Mouse (Mus musculus): ENCODE results near the gene Mnd1. TPM values are rescaled to one million over a fixed set of nuclear protein-coding genes. Genes with fewer than 3 reads are reported as not detected.

Mnd1 gene
- polyA plus RNA-seq, 1 experiment: 21.4 TPM

DNA sequence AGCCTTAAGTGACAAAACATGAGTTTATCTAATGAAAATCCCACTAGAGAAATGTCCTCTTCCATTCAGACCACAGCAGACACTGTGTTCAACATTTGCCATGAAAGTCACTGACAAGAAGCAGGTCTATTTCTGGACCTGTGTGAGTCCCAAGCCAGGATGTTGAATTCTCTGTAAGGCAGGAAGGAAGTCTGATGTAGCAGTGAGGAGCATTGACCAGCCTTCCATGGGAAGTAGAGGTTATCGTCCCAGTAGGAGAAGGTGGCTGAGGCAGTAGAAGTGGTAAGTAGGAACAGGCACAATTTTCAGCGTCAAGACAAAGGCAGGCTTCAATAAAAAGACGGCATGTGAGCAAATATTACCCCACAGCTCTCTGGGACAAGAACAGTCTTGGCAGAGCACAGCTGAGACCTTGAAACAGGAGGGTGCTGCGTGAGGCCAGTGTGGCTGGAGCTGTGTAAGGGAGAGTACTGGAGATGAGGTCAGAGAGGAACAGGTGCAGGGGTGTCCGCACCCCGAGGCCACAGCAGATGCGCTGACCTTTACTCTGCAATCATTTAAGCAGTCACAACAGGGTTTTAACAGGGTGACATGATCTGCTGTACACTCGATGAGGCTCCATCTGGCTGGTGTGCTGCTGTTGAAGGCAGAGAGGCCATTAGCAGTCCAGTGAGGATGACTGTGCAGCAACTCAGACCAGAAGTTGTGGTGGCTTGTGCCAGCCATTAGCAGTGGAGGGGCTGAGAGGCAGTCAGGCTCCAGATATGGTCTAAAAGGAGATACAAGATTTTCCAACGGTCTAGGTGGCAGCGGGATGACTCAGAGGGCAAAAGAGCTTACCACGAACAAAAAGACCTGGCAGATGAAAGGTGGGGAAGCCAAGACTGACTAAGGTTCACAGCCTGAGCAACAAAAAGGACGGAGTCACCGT lies 93.8 kb downstream of the Mnd1 start:
- Histone ChIP-seq H3K4me3 (ENCODE audit: insufficient read depth, low read depth, low read length) (no peak overlapping the region), H3K4me1 (ENCODE audit: control insufficient read depth, insufficient read depth, insufficient read length, low read length) (peaks cover 13% of the 10 kb centered on the region), H3K27ac (replicated peaks; ENCODE audit: low read depth, low read length) (peak overlapping the region; percentile 7)

DNA sequence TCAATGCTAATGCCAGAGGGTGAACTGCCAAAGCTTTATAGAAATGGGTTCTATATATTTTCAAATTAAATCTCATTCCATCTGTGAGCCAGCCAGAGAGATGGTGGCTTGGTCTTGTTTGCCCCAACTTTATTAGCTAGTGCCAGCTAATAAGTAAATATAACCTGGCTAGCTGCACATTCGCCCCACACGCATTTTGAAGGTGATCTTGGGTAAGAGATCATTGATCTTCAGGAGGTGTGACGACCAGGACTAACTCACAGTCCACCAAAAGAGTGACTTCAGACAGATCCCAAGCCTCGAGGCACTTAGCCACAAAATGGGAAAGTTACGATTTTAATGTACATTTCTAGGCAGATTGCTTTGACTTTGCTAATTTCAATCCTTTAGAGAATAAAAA lies 94.6 kb downstream of the Mnd1 start:
- Histone ChIP-seq H3K4me1 (ENCODE audit: control insufficient read depth, insufficient read depth, insufficient read length, low read length) (peaks cover 13% of the 10 kb centered on the region), H3K27ac (replicated peaks; ENCODE audit: low read depth, low read length) (no peak overlapping the region), H3K4me3 (ENCODE audit: insufficient read depth, low read depth, low read length) (no peak overlapping the region)

DNA sequence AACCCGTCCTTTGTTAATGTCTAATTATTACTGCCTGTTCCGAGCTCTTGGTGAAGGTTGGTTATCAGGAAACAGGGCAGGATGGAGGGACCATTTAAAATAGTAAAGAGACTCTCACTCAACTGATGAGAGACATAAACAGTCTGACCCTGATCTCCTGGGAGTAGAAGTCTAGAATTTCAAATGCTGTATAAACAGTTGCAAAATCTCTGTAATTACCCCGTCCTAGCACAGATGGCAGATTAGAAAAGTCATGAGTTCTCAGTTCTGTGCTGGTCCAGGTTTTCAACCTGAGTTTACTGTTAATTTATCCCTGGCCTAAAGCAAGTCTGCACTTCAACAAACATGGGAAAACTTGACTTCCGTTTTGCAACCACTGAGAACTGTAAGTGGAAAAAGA lies 95.5 kb downstream of the Mnd1 start:
- peaks cover 13% of the 10 kb centered on the region for H3K4me1 ChIP-seq (ENCODE audit: control insufficient read depth, insufficient read depth, insufficient read length, low read length)
- H3K27ac ChIP-seq (replicated peaks; ENCODE audit: low read depth, low read length): no peak overlapping the region
- no peak overlapping the region for H3K4me3 ChIP-seq (ENCODE audit: insufficient read depth, low read depth, low read length)

DNA sequence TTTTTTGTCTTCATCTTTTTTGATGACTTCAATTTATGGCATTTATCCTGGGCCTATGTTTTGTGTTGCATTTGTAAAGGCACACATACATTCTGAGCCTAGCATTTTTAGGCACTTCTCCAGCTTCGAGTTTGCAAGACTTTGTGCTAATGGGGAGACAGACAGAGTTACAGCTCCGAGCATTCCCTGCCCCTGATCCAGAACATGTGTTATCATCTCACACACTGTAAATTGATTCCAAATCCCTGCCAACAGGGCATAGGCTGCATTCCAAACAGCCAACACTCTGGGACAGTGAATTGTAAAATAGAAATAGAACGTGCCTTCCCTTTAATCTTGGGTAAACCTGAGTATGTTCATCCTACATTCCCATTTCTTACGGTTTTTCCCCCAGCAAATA lies 95.9 kb downstream of the Mnd1 start:
- H3K27ac ChIP-seq (replicated peaks; ENCODE audit: low read depth, low read length): no peak overlapping the region
- no peak overlapping the region for H3K4me3 ChIP-seq (ENCODE audit: insufficient read depth, low read depth, low read length)
- peaks cover 13% of the 10 kb centered on the region for H3K4me1 ChIP-seq (ENCODE audit: control insufficient read depth, insufficient read depth, insufficient read length, low read length)

DNA sequence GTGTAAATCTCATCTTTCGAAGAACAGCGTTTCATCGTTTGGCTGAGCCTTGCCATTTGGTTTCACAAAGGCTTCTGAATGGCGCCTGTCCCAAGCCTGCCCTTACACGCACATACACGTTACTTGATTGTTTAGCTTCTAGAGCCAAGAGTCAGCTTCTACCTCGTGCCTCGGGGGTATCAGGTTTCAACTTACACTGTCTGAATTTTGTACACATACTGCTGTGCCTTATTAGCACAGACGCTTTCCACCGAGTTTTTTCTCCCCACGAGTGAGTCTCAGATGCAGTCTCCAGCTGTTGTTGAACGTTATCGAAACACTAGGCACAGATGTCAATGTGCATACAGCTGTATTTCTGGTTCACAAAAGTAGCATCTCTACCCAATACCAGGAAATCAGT lies 96.3 kb downstream of the Mnd1 start:
- no peak overlapping the region for H3K4me3 ChIP-seq (ENCODE audit: insufficient read depth, low read depth, low read length)
- H3K27ac ChIP-seq (replicated peaks; ENCODE audit: low read depth, low read length): no peak overlapping the region
- peaks cover 13% of the 10 kb centered on the region for H3K4me1 ChIP-seq (ENCODE audit: control insufficient read depth, insufficient read depth, insufficient read length, low read length)

DNA sequence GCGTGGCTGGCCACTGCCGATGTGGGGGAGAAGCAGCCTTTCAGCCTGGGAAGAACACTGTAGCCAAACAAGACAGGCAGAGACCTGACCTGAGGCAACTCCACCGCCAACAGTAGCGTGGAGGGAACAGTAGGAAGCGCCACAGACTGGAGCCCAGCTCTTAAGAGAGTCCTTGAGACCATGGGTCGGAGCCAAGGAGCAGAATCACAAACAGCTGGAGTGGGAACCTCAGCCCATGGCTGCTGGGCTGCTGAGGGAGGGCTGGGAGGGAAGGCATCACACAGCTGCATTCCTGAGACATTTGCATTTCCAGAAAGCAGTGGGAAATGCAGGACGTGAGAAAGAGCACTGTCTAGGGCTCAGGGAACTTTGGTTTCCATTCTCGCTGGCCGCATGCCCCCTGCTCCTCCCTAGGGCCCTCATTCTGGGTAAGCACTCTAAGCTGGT lies 106.8 kb downstream of the Mnd1 start:
- no peak overlapping the region for H3K4me3 ChIP-seq (ENCODE audit: insufficient read depth, low read depth, low read length)
- H3K27ac ChIP-seq (replicated peaks; ENCODE audit: low read depth, low read length): peak overlapping the region; percentile 76
- H3K4me1 ChIP-seq (ENCODE audit: control insufficient read depth, insufficient read depth, insufficient read length, low read length): no peaks in the 10 kb centered on the region

DNA sequence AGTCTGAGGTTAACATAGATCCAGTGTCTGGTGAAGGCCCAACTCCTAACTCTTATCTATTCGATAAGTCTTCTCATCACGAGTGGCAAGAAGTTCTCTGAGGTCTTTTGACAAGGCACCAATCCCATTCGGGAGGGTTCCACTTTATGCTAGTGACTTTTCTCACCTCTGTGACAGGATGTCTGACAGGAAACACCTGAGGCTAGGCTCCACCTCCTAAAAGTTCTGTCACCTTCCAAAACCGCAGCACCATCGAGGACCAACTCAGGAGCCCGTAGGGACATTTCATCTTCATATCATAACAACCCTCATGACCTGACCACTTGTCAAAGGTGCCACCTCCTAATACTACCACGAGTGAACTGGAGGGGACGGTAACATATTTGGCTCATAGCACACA lies 109.4 kb downstream of the Mnd1 start:
- Histone ChIP-seq H3K4me1 (ENCODE audit: control insufficient read depth, insufficient read depth, insufficient read length, low read length) (no peaks in the 10 kb centered on the region), H3K4me3 (ENCODE audit: insufficient read depth, low read depth, low read length) (no peak overlapping the region), H3K27ac (replicated peaks; ENCODE audit: low read depth, low read length) (no peak overlapping the region)

DNA sequence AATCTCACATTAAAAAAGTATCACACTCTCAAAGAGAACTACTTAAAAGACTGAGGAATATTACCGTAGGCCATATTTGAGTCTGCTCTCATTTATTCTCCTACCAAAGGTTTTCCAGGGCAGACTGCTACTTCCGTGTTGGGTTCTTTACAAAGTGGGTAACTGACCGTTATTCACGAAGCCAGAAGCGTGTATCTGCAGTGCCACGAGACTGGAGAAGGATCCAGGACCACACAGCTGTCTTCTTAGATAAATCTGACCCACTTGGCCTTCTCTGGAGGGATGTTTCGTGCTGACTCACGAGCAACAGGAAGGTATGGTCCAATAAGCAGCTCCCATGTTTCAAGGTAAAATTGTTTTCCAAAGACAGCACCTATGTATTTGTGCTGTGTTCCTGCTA lies 113.8 kb downstream of the Mnd1 start:
- H3K4me1 ChIP-seq (ENCODE audit: control insufficient read depth, insufficient read depth, insufficient read length, low read length): peaks cover 3% of the 10 kb centered on the region; the same call in 1 of the 2 replicates
- no peak overlapping the region for H3K27ac ChIP-seq (replicated peaks; ENCODE audit: low read depth, low read length)
- H3K4me3 ChIP-seq (ENCODE audit: insufficient read depth, low read depth, low read length): no peak overlapping the region

DNA sequence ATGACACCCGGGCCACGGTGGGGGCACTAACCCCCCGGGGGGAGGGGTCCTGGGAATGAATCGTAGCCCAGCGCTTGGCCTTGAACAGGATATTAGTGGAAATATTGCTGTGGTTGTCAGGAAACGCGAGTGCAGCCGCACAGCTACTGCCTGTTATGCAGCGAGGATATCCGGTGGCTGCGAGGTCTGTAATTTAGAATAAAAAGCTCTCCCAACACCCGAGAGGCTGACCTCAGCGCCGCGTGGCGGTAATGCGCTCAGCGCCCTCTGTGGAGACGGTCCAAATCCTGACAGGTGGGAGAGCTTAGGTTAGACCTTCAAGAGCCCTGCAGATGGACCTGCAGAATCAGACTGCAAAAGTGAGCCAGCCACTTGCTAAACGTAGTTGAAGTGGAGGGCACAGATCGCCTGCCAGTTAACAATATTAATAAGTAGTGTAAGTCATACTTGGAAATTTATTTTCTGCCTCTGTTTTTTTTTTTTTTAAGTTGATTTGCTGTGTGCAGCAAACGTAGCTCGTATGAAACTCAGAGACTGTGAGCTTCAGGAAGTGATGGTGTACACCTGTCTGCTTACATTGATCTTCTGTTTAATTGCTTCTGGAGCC lies 115.0 kb downstream of the Mnd1 start:
- H3K4me1 ChIP-seq (ENCODE audit: control insufficient read depth, insufficient read depth, insufficient read length, low read length): peaks cover 3% of the 10 kb centered on the region; the same call in 1 of the 2 replicates
- H3K4me3 ChIP-seq (ENCODE audit: insufficient read depth, low read depth, low read length): peak overlapping the region; percentile 84
- H3K27ac ChIP-seq (replicated peaks; ENCODE audit: low read depth, low read length): peak overlapping the region; percentile 82

DNA sequence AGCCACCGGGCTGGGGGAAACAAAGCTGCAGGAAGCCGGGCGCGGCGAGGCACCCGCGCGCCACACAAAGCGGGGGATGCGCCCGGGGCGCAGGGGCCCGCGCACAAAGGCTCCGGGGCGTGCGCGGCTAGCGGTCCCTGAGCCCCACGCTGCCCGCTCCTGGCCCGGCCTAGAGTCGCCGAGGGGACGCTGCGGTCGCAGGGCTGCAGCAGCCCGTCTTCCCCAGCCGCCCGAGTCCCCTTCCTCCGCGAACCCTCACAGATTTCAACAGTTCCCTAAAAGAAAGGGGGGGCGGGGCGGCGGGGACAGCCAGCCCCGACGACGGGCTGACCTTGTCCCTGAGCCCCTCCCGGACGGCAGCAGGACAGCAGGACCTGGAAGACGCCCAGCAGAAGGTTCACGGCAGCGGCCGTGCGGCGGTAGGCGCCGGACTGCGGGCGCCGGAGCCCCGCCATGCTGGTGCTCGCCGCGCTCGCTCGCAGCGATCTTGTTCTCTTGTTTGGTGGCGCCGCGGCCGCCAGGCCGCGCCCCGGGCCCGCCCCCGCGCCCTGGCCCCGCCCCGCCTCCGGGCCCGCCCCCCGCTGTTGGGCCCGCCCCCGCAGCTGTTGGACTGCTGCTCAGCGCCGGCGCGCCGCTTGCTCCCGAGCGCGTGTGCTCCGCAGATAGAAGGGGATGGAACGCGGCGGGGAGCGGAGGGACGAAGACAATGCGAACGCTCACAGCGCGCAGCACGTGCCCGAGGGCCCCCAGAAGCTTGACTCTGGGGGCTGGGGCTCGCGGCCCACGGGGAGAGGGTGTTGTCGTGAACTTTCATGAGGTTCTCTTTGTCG lies 115.7 kb downstream of the Mnd1 start, which contains the start of gene Tmem131l:
Gene Tmem131l (minus strand): TSS at position 530 of the 830 bp plus-strand sequence.
- Histone ChIP-seq H3K27ac (replicated peaks; ENCODE audit: low read depth, low read length) (peak within 1 kb of the TSS; percentile 82), H3K4me1 (ENCODE audit: control insufficient read depth, insufficient read depth, insufficient read length, low read length) (peaks cover 3% of the 10 kb centered on the region; the same call in 1 of the 2 replicates)

DNA sequence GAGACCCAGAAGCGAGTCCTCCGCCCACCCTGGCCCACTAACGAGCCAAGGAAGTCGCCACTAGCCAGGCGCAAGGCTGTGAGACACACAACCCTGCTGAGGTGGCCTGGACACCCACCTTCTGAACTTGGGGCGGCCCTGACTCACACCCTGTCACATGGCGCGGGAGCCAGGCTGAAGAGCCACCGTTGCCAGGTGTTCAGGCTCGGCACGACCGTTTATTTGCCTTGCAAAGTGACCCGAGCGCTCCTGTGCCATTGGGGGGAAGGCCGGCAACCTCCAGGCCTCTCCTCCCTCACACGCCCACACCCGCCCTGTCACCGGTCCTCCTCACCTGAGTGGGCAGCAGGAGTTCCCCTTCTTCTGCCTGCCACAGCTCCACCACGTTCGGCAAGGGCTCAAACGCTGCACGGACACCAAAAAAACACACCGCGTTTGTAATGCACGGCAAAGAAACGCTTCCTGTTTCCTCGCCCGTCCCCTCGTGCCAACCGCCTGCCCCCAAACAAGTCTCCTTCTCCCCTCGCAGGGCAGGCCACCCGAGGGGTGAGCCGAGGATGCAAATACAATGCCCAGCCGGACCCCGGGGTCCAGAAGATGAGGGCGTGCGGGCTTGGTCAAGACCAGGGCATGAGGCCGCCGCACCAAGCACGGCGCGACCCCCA lies 116.5 kb downstream of the Mnd1 start:
- Histone ChIP-seq H3K4me3 (ENCODE audit: insufficient read depth, low read depth, low read length) (peak overlapping the region; percentile 73), H3K27ac (replicated peaks; ENCODE audit: low read depth, low read length) (no peak overlapping the region), H3K4me1 (ENCODE audit: control insufficient read depth, insufficient read depth, insufficient read length, low read length) (peaks cover 3% of the 10 kb centered on the region; the same call in 1 of the 2 replicates)

More for the DNA sequence above, 115.7 kb downstream of the Mnd1 start, which contains the start of gene Tmem131l:
- H3K4me3 ChIP-seq (ENCODE audit: insufficient read depth, low read depth, low read length): peak within 1 kb of the TSS; percentile 84

DNA sequence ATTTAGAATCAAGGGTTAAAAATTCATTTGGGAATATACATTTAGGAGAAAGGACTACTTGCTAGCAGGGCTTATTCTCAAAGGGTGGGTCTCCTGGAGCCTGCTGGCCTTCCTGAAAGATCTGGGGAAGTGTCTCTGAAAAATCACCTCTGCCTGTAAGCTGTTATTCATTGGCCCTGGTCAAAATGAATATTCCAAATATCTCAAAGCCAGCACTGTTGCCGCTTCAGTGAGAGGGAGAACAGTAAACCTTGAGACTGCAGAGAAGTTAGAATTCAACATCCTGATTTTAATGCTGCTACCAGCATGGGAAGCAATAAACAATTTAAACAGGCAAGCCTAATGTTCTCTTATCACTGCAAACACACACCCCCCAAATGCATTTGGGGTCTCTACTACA lies 117.5 kb downstream of the Mnd1 start:
- Histone ChIP-seq H3K4me1 (ENCODE audit: control insufficient read depth, insufficient read depth, insufficient read length, low read length) (peaks cover 3% of the 10 kb centered on the region; the same call in 1 of the 2 replicates), H3K27ac (replicated peaks; ENCODE audit: low read depth, low read length) (no peak overlapping the region), H3K4me3 (ENCODE audit: insufficient read depth, low read depth, low read length) (no peak overlapping the region)

Data from brown adipose tissue, adult 24 weeks (tissue).